Mouse (Mus musculus): ENCODE results near the gene Ect2l. TPM values are rescaled to one million over a fixed set of nuclear protein-coding genes. Genes with fewer than 3 reads are reported as not detected.

Ect2l gene
- total RNA-seq, 2 experiments from 2014 or later, result not detected

GRCm38 (mm10) chr10:18107471-18107870 is 103.2 kb downstream of the Ect2l start:
- ATAC-seq (replicated peaks; ENCODE audit: low FRiP score, poor library complexity, severe bottlenecking), result no peak

- ATAC-seq (replicated peaks; ENCODE audit: low FRiP score, poor library complexity, severe bottlenecking), result no peak
Measured at GRCm38 (mm10) chr10:18102166-18102565, 108.5 kb downstream of the Ect2l start.

GRCm38 (mm10) chr10:18090691-18091090 is 120.0 kb downstream of the Ect2l start:
- ATAC-seq (replicated peaks; ENCODE audit: low FRiP score, poor library complexity, severe bottlenecking), result no peak

GRCm38 (mm10) chr10:18082772-18083171 is 127.9 kb downstream of the Ect2l start:
- ATAC-seq (replicated peaks; ENCODE audit: low FRiP score, poor library complexity, severe bottlenecking), result no peak

- no peak for ATAC-seq (replicated peaks; ENCODE audit: low FRiP score, poor library complexity, severe bottlenecking)
Measured at GRCm38 (mm10) chr10:18081536-18081935, 129.2 kb downstream of the Ect2l start.

Other genes with a start within 250 kb of the Ect2l start
- gene Abracl, start 187.6 kb downstream of the Ect2l start, total RNA-seq (2015; ENCODE audit: low replicate concordance), result 56.2 and 99.1 TPM in 2 replicates
- gene Abracl, start 187.6 kb downstream of the Ect2l start, total RNA-seq (2017; ENCODE audit: low replicate concordance), result 18.2 and 25.7 TPM in 2 replicates
- gene Reps1, start 155.0 kb downstream of the Ect2l start, total RNA-seq (2015; ENCODE audit: low replicate concordance), result 12.3 and 18.0 TPM in 2 replicates
- 14.3 and 16.3 TPM in 2 replicates for gene Reps1, start 155.0 kb downstream of the Ect2l start, total RNA-seq (2017; ENCODE audit: low replicate concordance)
- gene Ccdc28a, start 24.1 kb upstream of the Ect2l start, total RNA-seq (2015; ENCODE audit: low replicate concordance), result 8.8 and 11.2 TPM in 2 replicates
- 2.2 and 6.9 TPM in 2 replicates for gene Ccdc28a, start 24.1 kb upstream of the Ect2l start, total RNA-seq (2017; ENCODE audit: low replicate concordance)
- gene Nhsl1, start 108.1 kb upstream of the Ect2l start, total RNA-seq (2015; ENCODE audit: low replicate concordance), result under 0.01 TPM in 1 of 2 replicates, not detected in the other
- not detected in 2 replicates for gene Nhsl1, start 108.1 kb upstream of the Ect2l start, total RNA-seq (2017; ENCODE audit: low replicate concordance)

Measured in erythroid progenitor cell, adult 5-6 weeks (primary cell).